Mouse (Mus musculus) T-cell, adult 66 days (primary cell): Measurements from ENCODE around the gene Pcnp. TPM values are rescaled to one million over a fixed set of nuclear protein-coding genes. Genes with fewer than 3 reads are reported as not detected.

ENCODE experiments used
- total RNA-seq, 2 experiments: library from RNA; stranded (reverse); gene quantifications; 3 replicates in 1 of 2; 4 replicates in 1 of 2; pipeline ENCODE4 v1.2.4; 2023

Gene Pcnp
- total RNA-seq: 100 to 1,000 TPM; 107 to 115 TPM

GRCm38 (mm10) chr16:56029661-56030082 lies at the start of gene Pcnp:
Gene Pcnp (minus strand): TSS chr16:56029739.

GRCm38 (mm10) chr16:56048038-56048437 lies 18.5 kb upstream of the Pcnp start, which contains the start of gene Senp7:
Gene Senp7 (plus strand): TSS chr16:56048338.

GRCm38 (mm10) chr16:56037138-56038010 lies 7.8 kb upstream of the Pcnp start, which contains the start of gene Trmt10c:
Gene Trmt10c (minus strand): TSS chr16:56037819.

GRCm38 (mm10) chr16:55973431-55974255 lies 55.9 kb downstream of the Pcnp start, which contains the start of gene Zbtb11:
Gene Zbtb11 (plus strand): TSS chr16:55973883.

GRCm38 (mm10) chr16:55966212-55966871 lies 63.2 kb downstream of the Pcnp start, which contains the start of gene Rpl24:
Gene Rpl24 (plus strand): TSS chr16:55966275.

Other genes starting within 250 kb of the Pcnp start
- 100 to 1,000 TPM; 130 to 143 TPM for gene Nfkbiz, start 190.8 kb downstream of the Pcnp start, total RNA-seq
- 10 to 100 TPM; 26.0 to 28.3 TPM for gene Nxpe3, start 134.5 kb downstream of the Pcnp start, total RNA-seq
- gene Cep97, start 94.9 kb downstream of the Pcnp start, total RNA-seq: 10 to 100 TPM; 57.5 to 63.3 TPM
- 1,000 to 10,000 TPM; 1,002 to 1,010 TPM for gene Rpl24, start 63.5 kb downstream of the Pcnp start, total RNA-seq
- 10 to 100 TPM; 55.3 to 61.6 TPM for gene Zbtb11, start 55.9 kb downstream of the Pcnp start, total RNA-seq
- gene Trmt10c, start 8.1 kb upstream of the Pcnp start, total RNA-seq: 10 to 100 TPM; 20.6 to 20.8 TPM
- gene Senp7, start 18.6 kb upstream of the Pcnp start, total RNA-seq: 10 to 100 TPM; 91.2 to 97.4 TPM
- 1 to 10 TPM; 3.0 to 4.2 TPM for gene Impg2, start 174.6 kb upstream of the Pcnp start, total RNA-seq